Mouse (Mus musculus): ENCODE results near the gene Hist2h3c1. TPM values are rescaled to one million over a fixed set of nuclear protein-coding genes. Genes with fewer than 3 reads are reported as not detected.

Hist2h3c1 gene
- total RNA-seq, 2 experiments from 2014 or later = not detected

GRCm38 (mm10) chr3:96255926-96256593, 9.6 kb downstream of the Hist2h3c1 start:
- DNase-seq (ENCODE audit: low spot score in 2 of 2) = no peak

GRCm38 (mm10) chr3:96257190-96257589, 10.7 kb downstream of the Hist2h3c1 start:
- no peak for DNase-seq (ENCODE audit: low spot score in 2 of 2)

GRCm38 (mm10) chr3:96260220-96260619, 13.7 kb downstream of the Hist2h3c1 start:
- DNase-seq (ENCODE audit: low spot score in 2 of 2) = no peak

- DNase-seq (ENCODE audit: low spot score in 2 of 2) = no peak
Measured at GRCm38 (mm10) chr3:96261623-96262022, 15.1 kb downstream of the Hist2h3c1 start.

DNA sequence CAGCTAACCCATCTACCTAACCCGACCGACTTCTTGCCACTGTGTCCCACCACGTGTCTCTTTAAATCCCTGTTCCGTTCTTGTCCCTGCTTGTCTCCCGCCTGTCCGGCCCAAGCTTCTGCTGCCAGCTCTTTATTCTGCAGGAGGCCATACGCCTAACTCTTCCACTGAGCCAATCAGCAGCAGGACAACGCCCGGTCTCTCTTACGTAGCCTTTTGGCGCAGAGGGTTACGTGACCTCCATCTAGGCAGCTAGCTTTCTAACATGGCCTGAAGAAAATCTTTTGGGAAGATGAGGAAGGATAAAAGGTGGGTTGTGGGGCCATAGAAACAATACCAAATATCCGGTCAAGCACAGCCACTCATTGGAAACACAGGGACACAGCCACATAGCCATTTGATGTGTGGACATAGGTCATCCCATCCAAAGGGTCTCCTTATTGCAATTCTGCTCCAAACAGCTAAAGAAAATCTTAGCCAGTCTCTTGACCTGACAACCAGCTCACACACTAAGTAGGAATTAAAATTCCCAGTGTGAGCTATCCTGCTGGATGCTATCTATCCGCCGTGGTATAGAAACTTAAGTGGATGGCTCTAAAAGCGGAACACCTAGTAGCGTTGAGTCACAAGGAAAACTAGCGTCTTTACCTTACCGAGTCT, 15.9 kb downstream of the Hist2h3c1 start:
- peak; percentile 63 for DNase-seq (ENCODE audit: low spot score in 2 of 2)

- peak; percentile 94 to 95 for DNase-seq (ENCODE audit: low spot score in 2 of 2)
Measured at GRCm38 (mm10) chr3:96262979-96263550, 16.6 kb downstream of the Hist2h3c1 start, which contains the start of gene Hist2h4. Gene Hist2h4 (minus strand): TSS chr3:96263311.

- DNase-seq (ENCODE audit: low spot score in 2 of 2) = peak; percentile 48 to 64
Measured at GRCm38 (mm10) chr3:96263558-96264403, 17.3 kb downstream of the Hist2h3c1 start.

DNA sequence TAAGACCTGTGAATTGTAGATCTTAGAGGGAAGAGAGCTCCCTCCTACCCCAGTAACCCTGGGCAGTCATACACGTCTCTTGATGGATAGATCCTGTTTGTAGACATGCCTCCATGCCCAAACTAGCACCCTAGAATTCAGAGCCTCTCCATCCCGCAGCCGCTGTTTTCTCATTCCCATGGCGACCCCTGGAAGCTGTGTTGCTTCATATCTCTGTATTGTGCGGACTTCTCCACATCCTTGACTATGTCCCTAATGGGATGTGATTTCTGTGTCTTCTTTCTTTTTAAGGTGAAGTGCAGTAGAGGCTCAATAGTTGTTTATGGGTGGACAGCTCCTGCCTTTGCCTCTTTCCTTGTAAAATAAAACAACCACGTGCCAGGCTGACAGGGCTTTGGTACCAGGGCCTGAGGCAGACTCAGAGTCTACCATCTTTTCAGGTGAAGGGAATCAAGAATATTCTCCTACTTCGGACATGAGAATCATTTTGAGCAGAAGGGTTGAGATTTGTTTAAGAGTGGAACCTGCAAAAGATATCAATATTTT, 18.0 kb downstream of the Hist2h3c1 start:
- DNase-seq (ENCODE audit: low spot score in 2 of 2) = no peak

GRCm38 (mm10) chr3:96266132-96266710, 19.7 kb downstream of the Hist2h3c1 start:
- DNase-seq (ENCODE audit: low spot score in 2 of 2) = no peak

- no peak for DNase-seq (ENCODE audit: low spot score in 2 of 2)
Measured at GRCm38 (mm10) chr3:96267541-96267940, 21.1 kb downstream of the Hist2h3c1 start.

DNA sequence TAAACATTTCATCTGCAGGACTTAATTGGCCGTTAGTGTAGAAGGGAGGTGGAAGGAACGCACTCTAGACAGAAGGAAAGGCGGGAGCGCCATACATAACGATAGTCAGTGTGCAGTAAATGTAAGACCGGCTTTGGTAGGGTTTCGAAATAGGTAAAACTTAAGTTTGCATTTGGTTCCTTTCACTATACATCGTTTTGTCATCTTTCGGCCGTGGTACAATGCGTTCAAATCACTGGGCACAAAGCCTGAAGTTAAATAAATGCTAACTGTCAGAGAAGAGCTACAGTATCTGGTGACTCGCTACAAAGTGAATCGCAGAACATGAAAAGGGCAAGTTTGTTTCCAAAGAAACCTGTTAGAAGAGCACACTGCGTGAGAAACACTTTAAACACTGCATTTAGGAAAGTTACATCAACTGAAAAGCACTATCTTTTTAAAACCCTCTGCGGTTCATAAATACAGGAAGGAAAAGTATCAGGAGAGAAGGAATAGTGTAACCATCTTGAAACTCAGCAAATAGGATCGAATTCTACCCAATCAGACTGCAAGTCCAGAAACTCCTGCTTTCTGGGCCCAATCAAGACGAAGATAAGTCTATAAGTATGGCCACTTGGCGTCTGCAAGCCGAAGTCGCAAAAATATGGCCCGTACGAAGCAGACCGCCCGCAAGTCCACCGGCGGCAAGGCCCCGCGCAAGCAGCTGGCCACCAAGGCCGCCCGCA, 21.7 kb downstream of the Hist2h3c1 start, which contains the start of gene Hist2h3b:
Gene Hist2h3b (plus strand): TSS at position 604 of the 725 bp plus-strand sequence.
- peak; percentile 80 to 81 for DNase-seq (ENCODE audit: low spot score in 2 of 2)

DNA sequence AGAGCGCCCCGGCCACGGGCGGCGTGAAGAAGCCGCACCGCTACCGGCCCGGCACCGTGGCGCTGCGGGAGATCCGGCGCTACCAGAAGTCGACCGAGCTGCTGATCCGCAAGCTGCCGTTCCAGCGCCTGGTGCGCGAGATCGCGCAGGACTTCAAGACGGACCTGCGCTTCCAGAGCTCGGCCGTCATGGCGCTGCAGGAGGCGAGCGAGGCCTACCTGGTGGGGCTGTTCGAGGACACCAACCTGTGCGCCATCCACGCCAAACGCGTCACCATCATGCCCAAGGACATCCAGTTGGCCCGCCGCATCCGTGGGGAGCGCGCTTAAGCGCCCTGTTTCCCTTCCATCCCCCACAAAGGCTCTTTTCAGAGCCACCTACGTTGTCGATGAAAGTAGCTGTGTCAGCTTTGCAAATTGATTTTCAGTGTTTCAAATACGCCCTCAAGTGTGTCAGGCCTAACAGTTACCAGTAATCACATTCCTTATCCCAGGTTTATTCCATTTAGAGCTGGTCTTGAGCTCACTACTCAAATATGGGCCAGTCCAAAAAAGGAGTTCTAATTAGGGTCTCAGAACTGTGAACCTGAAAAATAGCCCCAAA, 22.4 kb downstream of the Hist2h3c1 start:
- DNase-seq (ENCODE audit: low spot score in 2 of 2) = peak in 1 of 2 experiments; percentile 36

DNA sequence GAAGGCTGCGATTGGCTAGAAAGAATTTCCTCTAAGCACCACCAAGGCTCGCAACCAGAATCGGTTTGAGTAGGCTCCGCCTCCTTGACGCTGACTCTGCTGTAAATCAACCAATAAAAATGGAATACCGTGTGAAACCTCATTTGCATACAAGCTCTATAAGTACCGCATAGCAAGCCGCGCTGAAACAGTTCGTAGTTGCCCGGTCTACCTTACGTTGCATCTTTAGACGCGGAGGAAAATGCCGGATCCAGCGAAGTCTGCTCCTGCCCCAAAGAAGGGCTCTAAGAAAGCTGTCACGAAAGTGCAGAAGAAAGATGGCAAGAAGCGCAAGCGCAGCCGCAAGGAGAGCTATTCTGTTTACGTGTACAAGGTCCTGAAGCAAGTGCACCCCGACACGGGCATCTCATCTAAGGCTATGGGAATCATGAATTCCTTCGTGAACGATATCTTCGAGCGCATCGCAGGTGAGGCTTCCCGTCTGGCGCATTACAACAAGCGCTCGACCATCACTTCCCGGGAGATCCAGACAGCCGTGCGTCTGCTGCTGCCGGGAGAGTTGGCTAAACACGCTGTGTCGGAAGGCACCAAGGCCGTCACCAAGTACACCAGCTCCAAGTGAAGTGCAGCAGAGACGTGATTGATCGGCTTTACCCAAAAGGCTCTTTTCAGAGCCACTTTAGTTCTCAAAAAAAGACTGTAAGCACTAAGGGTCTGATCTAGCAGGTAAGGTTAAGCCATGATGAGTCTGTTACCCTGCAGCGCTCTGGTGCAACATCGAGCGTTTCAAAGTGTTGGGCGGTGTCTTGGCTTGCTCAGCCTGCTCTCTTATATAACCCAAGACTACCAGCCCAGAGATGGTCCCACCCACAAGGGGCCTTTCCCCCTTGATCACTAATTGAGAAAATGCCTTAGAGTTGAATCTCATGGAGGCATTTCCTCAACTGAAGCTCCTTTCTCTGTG, 23.3 kb downstream of the Hist2h3c1 start, which contains the start of gene Hist2h2bb:
Gene Hist2h2bb (plus strand): TSS at position 242 of the 964 bp plus-strand sequence.
- peak; percentile 81 to 85 for DNase-seq (ENCODE audit: low spot score in 2 of 2)

GRCm38 (mm10) chr3:96273591-96274465, 27.3 kb downstream of the Hist2h3c1 start:
- no peak for DNase-seq (ENCODE audit: low spot score in 2 of 2)

- no peak for DNase-seq (ENCODE audit: low spot score in 2 of 2)
Measured at GRCm38 (mm10) chr3:96277428-96277799, 30.9 kb downstream of the Hist2h3c1 start.

- DNase-seq (ENCODE audit: low spot score in 2 of 2) = peak; percentile 86 to 88
Measured at GRCm38 (mm10) chr3:96277800-96278624, 31.5 kb downstream of the Hist2h3c1 start.

Measured in adrenal gland, adult 18-20 months (tissue).